Mouse (Mus musculus): ENCODE results near the gene Mgp. TPM values are rescaled to one million over a fixed set of nuclear protein-coding genes. Genes with fewer than 3 reads are reported as not detected.

Mgp gene
- total RNA-seq (2014; fragmentation: Nextera tagmentation), result not detected in 2 replicates
- total RNA-seq (2017), result not detected in 2 replicates

DNA sequence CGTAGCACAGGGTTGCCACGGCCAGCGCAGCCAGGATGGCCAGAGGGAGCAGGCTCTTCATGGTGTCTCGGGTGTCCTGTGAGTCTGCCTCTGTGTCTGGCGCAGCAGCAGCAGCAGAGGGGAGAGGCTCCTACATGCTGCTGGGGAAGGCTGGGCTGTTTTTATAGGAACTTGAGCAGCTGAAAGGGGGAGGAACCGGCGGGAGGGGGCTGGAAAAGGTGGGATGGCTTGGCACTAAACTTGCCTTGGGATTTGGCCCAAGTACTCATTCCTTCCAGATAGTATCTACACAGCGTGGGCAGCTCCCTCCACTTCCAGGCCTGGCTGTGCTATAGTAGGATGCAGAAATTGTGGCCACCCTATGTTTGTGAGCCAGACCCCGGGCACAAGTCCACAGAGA, at the start of gene Mgp:
Gene Mgp, minus strand, starts transcription at position 154 of the 400 bp plus-strand sequence.
- no peak for ATAC-seq (replicated peaks; ENCODE audit: poor library complexity, severe bottlenecking)

DNA sequence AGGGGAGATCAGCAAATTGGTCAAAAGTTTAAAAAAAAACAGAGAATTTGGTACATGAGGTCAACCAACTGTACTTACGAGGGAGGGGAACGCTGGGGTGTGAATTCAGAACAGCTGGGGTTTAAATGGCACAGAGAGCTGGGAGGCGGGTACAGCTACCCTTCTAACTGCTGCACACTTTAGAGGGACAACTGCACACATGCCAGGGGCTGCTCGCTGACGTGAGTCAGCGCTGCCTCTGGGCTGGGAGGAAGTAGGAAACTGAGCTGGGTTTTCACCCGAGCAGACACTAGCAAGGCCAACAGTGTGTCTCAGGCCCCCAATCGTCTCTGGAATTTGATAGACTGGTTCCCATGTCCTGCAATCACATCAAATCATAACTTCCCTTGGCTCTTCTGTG, 49.4 kb upstream of the Mgp start:
- no peak; the same call in 1 of the 2 replicates for ATAC-seq (replicated peaks; ENCODE audit: poor library complexity, severe bottlenecking)

DNA sequence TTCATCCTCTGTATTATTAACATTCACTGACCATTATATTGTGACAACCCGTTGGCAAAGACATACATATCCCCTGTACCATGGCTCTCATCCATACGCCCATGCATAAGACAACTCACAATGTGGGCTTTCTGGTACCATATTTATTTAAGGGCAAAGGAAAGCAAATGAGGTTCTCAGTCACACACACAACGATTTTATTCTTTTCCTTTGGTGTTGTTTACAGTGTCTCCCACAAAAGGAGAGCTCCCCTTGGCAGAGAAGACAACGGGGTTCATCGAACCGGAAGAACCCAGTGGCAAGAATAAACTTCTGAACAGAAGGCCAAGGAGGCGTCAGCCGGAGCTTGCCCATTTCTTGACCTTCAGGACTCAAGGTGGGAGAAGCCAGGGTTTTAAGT, 47.9 kb upstream of the Mgp start, which contains the start of gene Pde6h:
Gene Pde6h, plus strand, starts transcription at position 301 of the 400 bp plus-strand sequence.
- ATAC-seq (replicated peaks; ENCODE audit: poor library complexity, severe bottlenecking), result no peak

DNA sequence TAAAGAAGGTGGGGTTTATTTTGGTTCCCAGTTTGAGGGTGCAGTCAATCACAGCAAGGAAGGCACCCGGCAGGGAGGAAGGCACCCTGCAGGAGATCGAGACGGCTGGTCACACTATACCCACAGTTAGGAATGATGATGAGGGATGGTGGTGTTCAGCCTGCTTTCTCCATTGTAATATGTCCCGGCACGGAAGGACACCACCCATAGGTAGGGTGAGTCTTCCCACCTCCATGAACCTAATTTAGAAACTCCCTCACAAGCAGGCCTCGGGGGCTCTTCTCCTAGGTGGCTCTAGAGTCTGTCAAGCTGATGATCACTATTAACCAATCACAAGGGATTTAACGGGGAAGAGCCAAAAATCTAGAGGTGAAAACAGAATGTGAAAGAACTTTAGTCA, 47.2 kb upstream of the Mgp start:
- no peak; the same call in 1 of the 2 replicates for ATAC-seq (replicated peaks; ENCODE audit: poor library complexity, severe bottlenecking)

DNA sequence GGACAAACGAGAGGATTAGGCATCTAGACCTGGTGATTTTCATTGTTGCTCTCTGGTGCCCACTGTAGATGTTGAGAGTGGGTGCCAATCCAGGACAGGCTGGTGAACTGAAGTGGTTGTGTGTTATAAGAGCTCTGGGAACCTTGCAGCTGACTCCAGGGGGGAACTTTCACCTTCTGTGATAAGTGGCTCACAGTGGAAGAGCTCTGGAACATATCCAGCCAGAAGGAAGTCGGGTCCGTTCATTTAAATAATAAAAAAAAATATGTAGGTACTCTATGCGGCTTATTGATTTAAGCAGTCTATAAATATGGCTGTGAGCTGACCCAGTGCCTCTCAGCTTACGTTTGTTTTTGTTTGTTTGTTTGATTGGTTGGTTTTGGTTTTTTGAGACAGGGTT, 46.5 kb upstream of the Mgp start, which contains the start of gene Erp27:
Gene Erp27, minus strand, starts transcription at position 101 of the 400 bp plus-strand sequence.
- ATAC-seq (replicated peaks; ENCODE audit: poor library complexity, severe bottlenecking), result no peak

DNA sequence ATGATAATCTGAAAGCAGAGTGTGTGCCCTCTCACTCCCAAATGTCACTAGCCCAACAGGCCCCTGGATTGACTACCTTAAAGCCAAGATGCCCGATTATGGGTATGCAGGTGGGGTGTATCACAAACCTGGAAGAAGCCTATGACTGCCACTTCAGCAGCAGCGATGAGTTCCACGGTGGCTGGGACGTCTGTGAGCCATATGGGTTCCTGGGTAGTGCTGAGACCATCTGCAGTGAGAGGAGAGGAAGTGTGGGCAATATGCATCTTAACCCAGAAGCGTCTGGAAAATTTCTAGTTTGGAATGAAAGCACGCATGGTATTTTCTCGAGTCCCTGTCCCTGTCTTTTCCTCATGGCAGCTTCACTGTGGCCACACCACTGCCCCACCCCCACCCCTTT, 46.0 kb upstream of the Mgp start:
- ATAC-seq (replicated peaks; ENCODE audit: poor library complexity, severe bottlenecking), result no peak

DNA sequence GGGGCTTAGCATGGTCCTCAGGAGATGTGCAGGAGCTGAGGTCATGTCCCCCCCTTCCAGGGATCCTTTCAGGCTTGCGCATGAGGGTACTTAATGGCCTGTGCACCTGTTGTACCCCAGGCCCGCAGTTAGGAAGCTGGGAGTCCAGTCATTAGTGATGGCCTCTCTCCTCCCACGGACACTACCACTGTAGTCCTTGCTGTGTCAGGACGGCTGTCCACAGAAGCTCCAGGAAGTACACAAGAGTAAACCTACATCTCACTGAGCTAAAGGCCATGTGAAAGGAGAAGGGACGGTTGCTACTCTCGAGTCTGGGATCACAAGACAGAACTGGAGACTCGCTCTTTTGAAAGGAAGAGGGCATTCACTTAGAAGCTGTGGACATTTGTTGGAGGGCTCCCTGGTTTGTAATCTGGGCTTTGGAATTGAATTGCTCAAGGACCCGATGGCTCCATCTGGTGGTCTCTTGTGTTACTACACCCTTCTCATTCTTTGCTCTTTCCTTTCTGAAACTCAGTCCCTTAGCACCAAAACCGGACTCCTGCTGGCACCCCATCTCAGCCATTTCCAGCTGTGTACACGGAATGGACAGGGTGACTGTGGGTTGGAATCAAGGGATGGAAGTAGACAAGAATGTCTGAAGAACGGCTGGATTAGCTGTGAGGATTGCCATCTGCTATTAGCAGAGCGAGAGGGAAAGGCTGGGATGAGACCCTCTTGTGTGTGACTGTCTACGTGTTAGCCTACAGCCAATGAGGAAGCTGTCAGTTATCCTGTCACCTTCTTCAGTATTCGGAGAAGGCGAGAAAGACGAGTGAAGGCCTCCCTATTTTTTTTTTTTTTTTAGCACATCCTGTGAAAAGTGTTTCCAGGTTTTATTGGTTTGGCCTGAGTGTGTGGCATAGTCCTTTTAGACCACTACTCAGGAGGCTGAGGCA, 45.0 kb upstream of the Mgp start:
- ATAC-seq (replicated peaks; ENCODE audit: poor library complexity, severe bottlenecking), result peak; percentile 72

DNA sequence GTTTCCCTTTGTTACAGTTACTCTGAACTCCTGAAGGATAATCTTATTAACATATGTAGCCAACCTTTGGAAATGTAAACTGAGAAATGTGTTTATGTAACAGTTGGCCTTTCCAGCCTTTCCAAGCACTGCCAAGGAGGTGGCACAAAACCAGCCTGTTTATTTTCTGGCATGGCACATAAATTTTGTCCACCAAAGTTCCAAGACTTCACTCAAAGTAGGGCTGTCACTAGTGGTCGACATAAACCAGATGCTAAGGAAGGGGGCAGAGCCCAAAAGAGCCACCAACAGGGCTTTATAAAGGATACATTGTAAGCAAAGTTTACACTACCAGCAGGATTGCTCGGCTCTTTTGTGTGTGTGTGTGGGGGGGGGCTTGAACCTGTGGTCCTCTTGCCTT, 42.3 kb upstream of the Mgp start:
- ATAC-seq (replicated peaks; ENCODE audit: poor library complexity, severe bottlenecking), result no peak

DNA sequence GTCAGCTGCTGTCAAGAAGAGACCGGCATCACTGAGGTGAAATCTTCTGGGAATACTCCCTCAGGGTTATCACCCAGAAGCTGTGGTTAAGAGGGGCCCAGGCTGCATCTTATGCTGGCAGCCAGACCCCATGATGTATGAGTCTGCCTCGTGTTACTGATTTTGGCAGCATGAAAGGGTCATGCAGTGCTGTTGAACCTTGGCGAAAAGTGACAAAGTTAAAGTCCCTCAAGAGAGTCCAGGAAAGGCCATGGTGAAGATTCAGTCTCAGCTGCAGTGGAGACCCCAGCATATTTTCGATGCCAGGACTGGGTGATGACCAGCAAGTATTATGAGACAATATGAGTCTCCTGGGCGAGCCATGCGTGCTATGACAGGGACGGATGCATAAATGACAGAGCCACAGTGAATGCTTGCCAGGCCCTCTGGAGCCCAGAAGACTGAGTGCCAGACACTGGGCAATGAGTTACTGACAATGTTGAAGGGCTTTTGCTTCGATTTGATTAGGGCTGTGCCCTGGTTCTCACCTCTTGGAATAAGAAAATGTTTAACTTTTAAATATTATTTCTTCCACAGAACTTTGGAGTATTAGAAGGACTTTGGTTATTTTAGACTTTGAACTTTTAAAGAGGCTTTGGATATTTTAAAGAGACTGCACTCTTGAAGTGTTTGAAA, 40.2 kb upstream of the Mgp start:
- no peak for ATAC-seq (replicated peaks; ENCODE audit: poor library complexity, severe bottlenecking)

DNA sequence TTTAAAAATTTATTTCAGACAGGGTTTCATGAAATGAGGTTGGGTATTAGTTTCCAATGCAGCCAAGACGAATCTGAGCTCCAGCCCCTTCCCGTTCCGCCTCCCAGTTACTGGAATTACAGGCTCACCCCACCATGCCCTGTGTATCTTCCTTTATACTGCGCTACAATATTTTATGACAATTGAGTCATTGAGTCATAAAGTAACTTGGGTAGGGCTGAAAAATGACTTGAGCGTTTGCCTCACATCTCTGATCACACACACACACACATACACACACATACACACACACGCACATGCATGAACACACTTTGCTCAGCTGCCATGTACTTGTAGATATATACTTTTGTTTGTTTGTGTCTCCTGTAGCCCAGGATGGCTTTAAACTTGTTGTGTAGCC, 38.6 kb upstream of the Mgp start:
- no peak for ATAC-seq (replicated peaks; ENCODE audit: poor library complexity, severe bottlenecking)

DNA sequence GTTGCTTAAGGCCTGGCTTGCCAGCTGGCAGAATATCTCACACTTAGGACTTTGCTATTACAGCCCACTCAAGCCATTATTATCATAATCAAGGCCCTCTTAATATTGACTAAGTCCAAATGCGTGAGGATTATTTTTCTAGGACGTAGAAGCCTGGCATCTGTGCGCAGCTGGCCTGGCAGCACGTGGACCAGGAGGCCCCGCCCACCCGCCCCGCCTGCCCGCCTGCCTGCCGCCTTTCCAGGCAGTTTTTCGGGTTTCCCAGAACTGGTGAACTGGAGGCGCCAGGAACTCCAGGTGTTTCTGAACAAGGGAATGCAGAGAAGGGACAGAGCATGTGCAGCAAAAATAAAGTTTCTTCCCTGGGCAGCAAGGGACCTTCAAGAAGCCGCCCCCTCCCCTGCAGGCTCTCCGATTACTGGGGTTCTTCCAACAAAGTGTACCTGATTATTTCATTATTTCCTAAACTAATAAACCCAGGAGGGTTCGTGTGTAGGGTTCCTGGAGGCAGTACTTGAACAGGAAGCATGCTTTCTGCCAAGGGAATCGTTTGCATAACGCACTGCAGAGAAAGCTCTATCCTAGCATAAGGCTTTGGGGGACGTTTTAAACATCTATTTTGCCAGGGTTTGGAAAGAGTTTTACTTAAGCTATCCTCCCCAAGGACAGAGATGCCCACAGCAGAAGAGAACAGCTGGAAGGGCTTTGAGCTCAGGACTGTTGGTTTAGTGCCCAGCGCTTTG, 37.9 kb upstream of the Mgp start:
- ATAC-seq (replicated peaks; ENCODE audit: poor library complexity, severe bottlenecking), result peak; percentile 50

DNA sequence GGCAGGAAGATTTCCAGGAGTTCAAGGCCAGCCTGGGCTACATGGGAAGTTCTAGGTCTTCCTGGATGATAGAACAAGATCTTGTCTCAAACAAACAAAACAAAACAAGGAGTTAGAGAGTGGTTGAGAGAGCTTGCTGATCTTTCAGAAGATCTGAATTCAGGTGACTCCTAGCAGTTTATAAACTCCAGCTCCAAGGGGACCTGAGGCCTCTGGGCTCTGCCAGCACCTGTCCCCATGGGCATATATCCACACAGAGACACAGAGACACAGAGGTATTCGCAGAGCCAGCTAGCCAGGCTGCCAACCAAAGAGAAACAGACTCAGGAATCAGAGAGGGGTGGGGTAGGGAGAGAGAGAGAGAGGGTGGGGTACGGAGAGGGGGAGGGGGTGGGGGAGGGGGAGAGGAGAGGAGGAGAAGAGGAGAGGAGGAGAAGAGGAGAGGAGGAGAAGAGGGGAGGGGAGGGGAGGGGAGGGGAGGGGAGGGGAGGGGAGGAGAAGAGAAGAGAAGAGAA, 37.2 kb upstream of the Mgp start:
- no peak for ATAC-seq (replicated peaks; ENCODE audit: poor library complexity, severe bottlenecking)

DNA sequence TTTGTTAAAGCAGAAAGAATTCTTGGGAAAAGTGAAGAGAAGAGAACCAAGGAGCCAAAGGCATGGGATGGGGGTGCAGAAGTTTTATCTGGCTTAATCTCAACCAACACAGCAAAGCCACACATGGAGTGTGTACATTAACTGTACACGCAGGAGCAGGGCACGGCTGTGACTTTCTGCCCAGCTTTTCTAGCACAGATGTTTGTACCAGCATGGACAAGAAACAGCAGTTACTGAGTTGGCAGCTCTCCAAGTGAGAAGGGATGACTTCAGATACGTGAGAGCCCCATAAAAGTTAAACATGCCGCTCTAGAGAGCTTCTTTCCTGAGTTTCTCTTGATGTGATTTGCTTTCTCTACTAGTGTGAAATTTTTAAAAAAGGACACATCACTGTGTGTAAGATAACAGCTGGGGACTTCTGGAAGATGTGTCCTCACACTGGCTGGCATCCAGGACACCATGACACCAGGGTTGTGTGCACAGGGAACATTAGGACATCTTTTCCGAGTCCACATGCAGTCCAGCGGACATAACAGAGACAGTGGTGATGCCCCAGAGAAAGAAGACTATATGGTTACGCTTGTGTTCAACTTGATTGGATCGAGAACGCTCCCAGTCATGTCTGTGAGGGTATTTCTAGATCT, 34.7 kb upstream of the Mgp start:
- ATAC-seq (replicated peaks; ENCODE audit: poor library complexity, severe bottlenecking), result no peak

DNA sequence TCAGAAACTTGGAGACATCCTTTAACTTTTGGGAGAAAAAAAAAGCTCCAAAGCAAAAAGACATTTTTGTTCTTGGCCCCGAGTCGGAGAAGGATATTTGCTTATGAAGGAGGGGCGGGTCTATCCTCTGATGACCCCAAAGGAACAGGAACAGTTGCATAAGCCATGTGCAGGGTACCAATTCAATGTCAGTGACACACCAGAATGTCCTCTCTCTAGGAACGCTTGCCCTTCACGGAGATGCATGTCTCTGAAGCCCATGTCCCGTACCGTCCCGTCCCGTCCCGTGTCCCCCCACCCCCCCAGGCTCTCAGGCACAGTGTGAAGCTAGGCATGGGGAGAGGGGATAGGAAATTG, 31.3 kb upstream of the Mgp start:
- no peak for ATAC-seq (replicated peaks; ENCODE audit: poor library complexity, severe bottlenecking)

DNA sequence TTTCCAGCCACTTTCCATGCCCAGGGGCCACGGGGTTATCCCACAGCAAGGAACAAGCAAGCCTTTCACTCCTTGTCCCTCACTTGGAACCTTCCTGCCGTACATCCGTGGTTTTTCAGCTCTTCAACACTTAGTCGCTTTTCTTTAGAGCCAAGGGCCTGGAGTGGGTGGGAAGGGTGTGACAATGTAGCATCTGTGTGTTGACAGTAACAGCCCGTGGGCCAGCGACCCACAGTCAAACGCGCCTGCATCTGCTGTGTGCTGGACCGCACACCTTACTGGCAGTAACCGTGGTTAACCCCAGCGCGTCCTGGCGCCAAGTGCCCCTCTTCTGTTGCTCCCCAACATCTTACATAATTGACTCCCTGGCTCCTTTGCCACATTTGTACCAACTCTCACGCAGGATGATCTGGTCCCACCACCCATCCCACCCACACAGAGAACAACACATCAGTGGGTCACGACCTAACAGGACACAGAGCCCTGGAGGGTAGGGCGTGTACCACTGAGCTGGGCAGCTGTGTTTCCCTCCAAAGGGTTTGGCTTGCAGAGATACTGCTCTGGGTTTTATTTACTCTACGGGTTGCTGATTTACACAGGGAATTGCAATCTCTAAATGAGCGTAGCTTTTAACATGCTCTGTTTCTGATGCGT, 30.8 kb upstream of the Mgp start:
- no peak for ATAC-seq (replicated peaks; ENCODE audit: poor library complexity, severe bottlenecking)

DNA sequence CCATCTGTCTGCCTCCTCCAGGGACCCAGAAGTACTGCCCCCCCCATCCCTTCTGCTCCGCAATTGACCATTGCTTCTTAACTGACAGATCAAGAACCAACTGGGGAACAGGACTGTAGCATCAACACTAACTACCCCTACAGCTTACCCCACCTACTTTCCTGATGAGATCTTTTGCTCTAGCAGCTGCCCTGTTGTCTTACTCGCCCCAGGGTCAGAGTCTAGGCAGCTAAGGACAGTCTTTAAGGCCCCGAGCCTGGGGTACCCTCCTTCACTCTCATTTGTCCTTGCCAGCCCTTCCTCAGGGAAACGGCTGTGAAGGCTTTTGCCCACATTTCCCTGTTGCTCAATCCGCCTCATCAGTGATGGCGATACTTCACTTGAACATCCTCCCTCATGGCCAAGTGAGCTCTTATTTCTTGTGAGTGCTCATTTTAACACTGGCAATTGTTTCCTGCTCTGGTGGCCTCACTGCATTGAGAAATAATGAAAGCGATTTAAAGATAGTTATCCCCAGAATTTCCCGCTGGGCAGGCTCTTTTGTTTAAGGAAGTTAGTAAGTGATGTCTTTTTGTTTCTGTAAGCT, 28.4 kb upstream of the Mgp start:
- ATAC-seq (replicated peaks; ENCODE audit: poor library complexity, severe bottlenecking), result peak; percentile 79

DNA sequence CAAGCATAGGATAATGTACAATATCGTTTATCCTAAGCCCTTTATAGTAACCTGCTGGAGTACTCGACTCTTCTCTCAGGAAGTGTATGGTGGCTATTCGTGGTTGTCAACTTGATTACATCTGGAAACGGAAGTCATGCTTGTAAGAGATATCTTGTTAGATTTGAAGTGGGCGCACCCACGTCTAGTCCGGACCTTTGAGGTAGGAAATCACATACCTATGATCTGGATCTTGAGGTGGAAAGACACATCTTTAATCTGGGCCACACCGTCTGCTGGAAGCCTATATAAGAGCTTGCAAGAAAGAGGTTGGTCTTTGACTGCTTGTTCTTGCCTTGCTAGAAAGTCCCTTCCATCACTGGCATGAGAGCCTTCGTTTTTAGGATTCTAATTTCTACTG, 26.9 kb upstream of the Mgp start:
- no peak for ATAC-seq (replicated peaks; ENCODE audit: poor library complexity, severe bottlenecking)

DNA sequence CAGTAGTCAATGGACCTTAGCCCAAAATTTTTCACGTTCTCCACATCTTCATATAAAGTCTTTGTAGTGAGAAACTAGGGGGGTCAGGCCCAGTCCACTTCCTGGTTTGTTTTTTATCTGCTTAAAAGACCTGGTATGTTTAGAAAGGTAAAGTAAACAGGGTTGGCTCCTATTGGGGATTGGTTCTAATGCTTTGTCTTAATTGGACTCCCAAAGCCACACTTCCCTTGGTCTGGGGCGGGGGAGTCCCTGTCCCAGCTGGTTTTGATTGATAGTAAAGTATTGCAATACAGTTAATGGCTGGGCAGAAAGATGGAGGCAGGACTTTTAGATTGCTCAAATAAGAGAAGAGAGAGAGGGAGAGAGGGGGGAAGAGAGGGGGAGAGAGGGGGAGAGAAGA, 25.4 kb upstream of the Mgp start:
- ATAC-seq (replicated peaks; ENCODE audit: poor library complexity, severe bottlenecking), result no peak

DNA sequence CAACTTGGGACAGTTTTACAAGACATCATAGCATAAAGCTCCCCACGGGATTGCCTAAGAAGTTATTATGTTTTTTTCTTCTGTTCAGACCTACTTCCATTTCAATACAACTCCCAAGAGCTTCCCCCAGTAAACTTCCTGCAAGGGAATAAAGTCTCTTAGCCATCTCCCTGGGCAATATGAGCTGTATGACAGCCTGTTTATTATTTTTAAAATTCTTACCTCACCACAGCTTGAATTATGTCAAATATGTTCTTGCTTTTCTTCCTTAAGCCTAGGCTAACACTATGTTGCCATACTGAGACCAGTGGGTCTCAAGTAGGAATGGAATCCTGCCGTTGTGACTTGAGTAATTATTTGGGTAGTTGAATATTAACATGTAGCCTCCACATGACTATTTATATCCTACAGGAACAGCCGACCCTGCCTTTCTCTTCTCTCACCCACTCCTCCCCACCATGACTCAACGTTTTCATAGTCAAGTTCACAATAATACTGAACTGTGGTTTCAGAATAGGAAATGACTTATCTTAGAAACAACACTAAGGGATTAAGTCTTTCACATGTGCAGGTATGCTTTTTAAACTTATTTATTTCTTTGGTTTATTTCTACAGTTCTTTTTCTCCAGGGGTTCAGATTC, 24.9 kb upstream of the Mgp start:
- ATAC-seq (replicated peaks; ENCODE audit: poor library complexity, severe bottlenecking), result peak; percentile 47
